Mouse (Mus musculus) neural tube, embryonic 10.5 days (tissue): ENCODE measurements around the gene Ago3.
A peak's percentile ranks its signal among the peaks of the same experiment; 100 is the strongest.

Source experiments
- DNase-seq: peaks from one replicate; pipeline ENCODE4 v3.0.0-alpha.2; 2017; ENCODE audit warnings: low spot score; ENCODE audit errors: extremely low spot score

Ago3 gene

DNA sequence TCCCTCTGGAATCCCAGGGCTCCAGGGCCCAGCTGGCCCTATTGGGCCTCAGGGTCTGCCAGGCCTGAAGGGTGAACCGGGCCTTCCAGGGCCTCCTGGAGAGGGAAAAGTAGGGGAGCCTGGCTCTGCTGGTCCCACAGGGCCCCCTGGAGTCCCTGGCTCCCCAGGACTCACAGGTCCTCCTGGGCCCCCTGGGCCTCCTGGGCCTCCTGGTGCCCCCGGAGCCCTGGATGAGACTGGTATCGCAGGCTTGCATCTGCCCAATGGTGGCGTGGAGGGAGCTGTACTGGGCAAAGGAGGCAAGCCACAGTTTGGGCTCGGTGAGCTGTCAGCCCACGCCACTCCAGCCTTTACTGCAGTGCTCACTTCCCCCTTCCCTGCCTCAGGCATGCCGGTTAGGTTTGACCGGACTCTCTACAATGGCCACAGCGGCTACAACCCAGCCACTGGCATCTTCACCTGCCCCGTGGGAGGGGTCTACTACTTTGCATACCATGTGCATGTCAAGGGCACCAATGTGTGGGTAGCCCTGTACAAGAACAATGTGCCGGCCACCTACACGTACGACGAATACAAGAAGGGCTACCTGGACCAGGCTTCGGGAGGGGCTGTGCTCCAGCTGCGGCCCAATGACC lies 117.7 kb downstream of the Ago3 start:
- DNase-seq, result no peak

DNA sequence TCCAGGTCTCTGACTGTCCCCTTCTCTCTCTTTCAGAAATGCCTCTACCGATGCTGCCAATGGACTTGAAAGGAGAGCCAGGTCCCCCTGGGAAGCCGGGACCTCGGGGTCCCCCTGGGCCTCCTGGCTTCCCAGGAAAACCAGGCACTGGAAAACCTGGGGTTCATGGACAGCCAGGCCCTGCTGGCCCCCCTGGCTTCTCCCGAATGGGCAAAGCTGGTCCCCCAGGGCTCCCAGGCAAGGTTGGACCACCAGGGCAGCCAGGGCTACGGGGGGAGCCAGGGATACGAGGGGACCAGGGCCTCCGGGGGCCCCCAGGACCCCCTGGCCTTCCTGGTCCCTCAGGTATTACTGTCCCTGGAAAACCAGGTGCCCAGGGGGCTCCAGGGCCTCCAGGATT lies 119.0 kb downstream of the Ago3 start:
- no peak for DNase-seq

DNA sequence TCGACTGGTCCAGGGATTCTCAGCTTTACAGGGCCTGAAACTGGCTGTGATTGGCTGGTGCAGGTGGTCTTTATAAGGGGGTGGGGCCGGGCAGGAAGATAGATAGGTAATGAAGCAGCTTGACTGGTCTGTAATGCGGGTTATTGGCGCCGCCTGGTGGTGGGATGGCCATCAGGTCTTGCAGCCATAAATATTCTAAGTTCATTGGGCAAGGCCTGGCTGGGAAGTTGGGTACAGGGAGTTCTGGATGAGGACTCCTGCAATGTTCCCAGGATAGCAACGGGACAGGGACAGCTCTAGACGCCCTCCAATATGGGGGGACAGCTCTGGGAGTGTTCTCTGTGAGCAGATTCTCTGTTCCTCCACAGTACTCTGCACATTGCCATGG lies 119.4 kb downstream of the Ago3 start:
- peak; percentile 97 for DNase-seq

DNA sequence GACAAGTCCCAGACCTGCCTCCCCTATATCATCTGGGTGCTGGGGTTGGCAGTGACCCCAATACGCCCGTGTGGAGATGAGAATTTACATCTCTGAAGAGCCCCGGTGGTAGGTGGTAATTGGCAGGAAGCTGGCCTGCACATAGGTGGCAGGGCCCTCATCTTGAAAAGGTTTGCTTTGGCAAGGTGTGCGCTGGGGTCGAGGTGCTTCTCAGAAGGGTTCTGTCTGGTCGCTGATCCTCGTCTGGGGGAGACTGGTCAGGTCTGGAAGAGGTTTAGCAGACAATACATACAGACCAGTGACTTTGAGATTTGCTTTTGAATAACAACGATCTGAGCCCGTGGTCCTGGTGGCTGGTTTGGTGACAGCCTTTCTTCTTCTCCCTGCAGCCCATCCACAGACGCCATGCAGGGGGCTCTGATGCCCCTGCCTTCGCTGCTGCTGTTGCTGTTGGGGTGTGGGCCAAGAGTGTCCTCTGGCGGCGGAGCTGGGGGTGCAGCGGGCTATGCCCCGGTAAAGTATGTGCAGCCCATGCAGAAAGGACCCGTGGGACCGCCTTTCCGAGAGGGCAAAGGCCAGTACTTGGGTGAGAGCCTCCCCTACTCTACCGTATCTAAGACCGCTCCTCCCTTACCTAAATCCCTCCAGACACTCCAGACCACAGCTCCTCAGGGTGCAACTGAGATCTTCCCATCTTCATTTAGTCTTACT lies 120.0 kb downstream of the Ago3 start:
- DNase-seq, result no peak

DNA sequence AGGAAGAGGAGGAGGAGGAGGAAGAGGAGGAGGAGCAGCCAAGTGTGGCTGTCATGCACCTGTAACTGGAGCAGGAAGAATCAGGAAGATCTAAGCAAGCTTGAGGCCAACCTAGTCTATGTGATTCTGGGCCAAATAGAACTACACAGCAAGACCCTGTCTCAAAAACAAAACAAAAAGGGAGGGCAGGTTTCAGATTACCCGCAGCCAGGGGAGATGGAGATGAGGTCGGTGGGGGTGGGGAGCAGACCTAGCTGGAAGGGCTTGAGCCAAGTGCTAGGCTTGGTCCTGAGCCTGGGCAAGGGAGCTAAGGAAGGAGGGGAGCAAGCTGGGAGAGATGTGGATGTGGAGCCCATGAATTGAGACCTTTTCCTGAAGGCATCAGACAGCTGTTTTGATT lies 122.5 kb downstream of the Ago3 start:
- no peak for DNase-seq

DNA sequence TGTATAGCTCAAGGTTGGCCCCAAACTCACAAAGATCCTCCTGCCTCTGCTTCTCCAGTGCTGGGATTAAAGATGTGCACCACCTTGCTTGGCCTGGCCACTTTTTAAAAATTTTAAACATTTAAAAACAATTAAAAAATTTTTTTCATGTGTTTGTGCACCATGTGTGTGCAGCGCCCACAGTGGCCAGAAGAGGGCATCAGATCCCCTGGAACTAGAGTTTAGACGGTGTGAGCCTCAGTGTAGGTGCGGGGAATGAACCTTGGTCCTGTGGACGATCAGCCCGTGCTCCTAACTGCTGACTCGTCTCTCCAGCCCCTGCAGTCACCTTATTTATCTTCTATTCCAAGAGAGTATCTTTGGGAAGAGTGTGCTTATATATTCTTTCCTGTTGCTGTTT lies 123.3 kb downstream of the Ago3 start:
- no peak for DNase-seq

DNA sequence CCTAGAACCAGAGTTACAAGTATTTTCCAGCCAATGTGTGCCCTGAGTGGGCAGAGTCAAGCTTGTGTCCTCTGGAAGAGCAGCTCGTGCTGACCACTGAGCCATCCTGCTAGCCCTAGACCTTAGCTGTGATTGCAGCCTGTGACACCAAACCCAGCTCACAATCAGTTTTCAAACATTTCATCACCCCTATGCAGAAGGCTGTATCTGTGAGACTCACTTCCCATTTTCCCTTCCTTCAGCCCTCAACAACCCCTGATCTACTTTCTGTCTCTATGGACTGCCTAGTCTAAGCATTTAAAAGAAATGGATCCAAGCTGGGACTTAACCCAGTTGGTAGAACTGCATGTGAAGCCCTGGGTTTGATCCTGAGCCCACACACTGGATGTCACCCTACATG lies 123.9 kb downstream of the Ago3 start:
- DNase-seq, result no peak

DNA sequence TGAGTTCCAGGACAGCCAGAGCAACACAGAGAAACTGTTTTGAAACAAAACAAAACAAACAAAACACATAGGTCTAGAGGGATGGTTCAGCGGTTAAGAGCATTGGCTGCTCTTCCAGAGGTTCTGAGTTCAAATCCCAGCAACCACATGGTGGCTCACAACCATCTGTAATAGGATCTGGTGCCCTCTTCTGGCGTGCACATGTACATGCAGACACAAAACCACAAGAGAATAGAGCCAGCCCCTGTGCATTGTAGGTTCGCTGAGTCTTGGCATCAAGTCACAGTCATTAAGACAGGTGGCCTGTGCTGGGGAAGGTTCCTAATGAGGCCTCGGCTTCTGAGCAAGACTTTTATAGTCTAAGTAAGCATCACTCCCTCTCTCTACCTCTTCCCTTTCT lies 125.5 kb downstream of the Ago3 start:
- DNase-seq, result no peak

DNA sequence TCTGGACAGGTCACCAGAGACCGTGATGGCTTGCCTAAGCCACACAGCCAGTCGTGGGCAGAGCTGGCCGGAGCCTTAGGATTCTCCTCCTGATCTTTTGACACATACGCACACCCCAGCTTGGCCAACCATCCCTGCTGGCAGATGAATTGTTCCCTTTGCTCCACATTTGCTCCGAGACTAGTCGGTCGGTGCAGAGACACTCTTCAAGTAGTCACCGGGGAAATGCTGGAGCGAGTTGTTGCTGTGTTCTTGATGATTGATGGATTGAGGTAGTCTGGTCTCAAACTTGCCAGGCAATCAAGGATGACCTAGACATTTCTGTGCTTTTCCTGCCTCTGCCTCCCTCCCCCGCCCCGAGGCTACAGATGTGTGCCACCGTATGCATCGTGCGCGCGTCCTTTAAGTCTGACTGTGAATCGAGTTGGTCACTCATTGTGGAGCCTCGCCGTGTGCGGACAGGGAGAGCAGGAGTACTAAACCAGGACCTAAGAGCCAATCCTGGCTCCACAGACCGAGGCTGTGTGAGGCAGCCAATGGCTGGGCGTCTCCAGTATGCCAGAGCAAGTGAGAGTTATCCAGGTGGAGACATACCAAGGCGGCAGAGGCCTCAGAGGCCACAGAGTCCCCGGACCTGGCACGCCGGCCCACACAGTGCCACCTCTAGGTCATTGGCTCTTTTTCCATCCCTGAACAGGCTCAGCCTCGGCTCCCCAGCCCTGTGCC lies 127.6 kb downstream of the Ago3 start:
- DNase-seq, result peak; percentile 41

DNA sequence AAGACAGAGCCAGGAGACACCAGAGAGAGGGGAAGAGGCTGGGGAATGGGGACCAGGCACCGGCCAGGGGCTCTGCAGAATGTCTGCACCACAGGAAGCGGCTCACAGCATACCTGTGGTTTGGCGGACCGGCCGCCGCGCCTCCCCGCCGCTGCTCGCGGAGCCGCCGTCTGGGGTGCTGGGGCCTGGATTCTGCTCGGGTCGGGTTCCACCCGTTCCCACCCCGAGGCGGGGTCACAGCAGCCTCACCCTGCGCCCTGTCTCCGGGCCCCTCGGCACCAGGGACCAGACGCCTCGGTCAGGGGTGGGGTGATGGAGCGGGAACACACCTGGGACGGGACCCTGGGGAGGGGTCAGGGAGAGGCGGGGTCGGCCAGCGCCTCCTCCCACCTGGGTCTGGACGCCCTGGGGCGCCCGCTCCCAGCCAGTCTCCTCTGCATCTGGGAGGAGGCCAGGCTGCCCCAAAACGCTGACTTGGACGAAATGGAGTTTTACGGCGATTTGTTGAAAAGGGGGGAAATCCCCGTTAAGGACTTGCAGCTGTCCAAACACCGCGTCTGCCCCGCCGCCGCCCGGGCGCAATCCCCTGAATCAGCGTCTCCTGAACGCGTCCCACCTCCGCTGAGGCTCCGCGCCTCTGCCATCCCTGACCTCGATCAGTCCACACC lies 128.3 kb downstream of the Ago3 start:
- DNase-seq, result peak; percentile 54

DNA sequence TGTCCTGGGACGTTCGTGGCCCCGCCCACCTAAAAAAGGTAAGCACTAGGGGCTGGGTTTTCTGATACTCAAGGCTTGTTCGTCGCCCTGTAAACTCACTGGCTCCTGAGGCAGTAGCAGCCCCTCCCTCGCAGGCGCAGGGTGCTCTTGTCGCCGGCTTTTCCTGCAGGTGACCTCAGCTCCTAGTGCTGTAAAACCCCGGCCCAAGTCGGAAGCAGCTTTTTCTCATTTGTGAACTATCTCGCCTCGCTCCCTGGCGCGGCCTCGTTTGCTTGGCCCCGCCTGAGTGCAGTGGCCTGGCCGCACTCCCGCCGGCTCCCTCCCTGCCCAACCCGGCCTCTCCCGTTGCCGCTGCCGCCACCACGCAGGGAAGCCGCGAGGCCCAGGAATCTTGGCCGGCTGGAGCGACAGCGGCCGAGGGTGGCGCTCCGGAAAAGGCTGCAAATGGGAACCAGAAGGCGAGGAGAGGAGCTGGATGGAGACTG lies 132.7 kb downstream of the Ago3 start:
- peak; percentile 69 for DNase-seq

DNA sequence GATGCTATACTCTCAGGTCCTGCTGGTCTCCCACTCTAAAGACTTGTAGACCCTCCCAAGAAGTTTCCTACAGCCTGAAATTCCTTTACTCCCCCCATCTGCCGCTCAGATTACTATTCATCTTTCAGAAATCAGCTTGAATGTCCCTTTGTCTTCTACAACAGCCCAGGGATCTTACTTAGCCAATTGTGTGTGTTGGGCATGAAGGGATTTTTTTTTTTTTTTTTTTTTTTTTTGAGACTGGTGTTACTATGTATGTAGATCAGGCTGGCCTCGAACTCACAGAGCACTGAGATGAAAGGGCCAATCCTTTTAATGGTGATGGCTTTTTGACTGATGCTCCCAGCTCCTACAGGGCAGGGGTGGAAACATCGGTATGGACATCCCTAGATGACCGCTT lies 133.4 kb downstream of the Ago3 start:
- no peak for DNase-seq

DNA sequence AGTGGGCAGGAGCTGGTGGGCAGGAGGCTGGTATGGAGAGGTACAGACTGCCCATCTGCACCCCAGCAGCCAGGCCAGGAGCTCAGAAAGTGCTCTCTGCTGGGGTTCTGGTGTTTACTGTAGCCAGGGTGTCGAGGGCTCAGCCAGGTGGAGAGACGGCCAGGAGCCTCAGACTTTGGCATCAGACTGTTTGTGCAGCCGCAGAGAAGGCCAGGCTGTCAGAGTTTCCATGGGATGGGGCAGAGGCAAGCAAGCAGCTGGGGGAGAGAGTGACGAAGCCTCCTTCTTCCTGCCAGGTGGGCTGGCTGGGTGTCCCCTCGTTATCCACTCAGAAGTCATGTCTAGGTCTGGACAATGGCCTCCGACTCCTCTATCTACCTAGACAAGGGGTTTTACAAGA lies 134.2 kb downstream of the Ago3 start:
- no peak for DNase-seq

DNA sequence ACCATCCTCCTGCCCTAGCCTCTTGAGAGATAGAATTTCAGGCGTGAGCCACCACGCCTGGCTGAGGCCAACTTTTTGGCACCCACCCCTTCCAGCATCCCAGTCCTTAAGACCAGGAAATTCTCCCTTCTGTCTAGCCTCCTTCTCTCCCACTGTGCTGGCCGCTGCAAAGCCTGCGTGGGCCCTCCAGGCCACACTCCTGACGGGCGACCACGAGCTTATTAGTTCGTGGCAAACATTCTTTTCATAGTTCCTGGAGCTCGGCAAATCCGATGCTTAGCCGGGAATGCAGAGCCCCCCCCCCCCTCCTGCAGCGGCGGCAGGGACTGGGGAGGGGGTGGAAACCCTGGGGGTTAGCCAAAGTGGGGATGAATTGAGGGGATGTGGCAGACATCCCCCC lies 138.2 kb downstream of the Ago3 start:
- DNase-seq, result no peak

DNA sequence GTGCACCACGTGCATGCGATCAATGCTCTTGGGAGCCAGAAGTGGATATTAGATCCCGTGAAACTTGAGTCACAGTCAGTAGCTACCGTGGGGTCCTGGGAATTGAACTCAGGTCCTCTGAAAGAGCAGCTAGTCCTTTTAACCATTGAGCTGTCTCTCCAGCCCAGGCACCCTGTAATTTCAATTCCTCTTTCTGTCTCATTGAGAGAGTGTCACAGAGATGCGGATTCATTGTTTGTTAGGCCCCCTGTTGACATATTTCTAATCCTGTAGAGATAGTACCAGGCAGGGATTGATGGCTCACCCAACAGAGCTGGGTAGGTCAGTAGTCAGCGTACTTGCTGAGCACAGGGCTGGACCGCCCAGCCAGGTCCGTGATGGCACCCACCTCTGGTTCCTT lies 139.0 kb downstream of the Ago3 start:
- DNase-seq, result no peak

DNA sequence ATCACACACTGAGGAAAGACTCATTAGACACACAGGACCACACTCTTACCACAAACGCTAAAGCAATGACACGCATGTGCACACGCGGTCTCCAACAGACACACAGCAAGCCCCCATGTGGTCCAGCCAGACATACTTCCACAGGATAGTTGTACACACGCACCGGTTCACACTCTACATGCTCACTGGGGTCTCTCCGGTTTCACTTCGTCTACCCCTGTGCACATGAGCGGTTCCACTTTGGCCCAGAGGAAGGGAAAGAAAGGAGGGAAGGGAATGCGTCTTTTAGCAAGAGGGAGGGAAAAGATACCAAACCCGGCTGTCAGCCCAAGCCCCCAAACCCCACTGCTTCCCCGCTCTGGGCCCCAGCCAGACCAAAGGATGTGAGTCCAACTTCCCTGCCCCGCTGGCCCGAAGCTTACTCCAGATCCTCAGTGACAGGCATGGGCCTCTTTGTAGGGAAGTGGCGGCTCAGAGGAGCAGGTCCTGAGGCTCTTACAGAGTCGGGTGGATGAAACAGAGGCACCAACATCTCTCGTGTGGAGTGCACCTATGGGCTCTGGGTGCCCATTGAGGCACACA lies 141.2 kb downstream of the Ago3 start:
- DNase-seq, result no peak

DNA sequence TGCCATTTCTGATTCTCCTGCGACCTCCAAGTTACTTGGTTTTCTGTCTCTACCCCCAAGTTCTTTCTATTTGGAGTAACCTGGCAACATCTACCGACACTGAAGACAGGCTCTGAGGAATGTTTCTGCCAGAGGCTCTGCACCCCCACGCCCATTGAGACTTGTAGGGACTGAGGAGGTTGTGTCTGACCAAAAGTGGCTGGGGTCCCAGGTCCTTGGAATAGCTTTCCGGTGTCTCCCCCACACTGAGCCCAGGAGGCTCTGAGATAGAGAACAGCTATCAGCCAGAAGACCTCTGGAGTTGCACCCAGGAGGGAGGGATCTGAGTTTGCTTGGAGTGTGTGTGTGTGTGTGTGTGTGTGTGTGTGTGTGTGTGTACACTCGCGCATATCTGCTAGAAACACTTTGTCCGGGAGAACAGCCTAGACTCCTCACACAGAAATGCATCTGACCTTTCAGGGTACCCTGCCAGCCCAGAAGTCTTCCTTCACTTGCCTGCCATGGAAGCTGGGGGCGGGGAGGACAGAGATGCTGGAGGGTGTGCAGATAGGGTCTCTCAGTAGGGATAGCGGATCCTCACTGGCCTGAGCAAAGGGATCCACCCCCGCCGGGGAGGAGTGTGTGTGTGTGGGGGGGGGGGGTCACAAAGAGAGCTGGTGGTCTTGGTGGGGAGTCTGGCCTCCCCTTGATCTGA lies 141.9 kb downstream of the Ago3 start:
- no peak for DNase-seq

DNA sequence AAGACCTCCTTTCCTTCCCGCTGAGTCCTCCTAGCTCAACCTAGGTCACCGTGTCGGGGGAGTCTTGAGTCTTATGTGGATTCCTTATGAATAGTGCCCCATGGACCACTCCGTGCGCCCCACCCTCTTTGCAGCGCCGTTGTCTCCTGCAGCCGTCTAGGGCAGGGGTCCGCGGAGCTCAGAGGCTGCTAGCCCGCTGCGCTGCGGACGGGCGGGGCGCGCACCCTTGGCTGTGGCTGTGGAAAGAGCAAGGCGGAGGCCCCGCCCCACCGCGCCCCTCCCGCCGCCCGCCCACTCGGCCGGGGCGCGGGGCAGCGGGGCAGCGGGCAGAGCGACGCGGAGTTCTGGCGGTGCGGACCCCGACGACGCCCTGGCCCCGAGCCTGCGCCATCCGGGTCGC lies 142.9 kb downstream of the Ago3 start, which contains the start of gene Col8a2:
Col8a2 (plus strand) TSS at position 302 of the 400 bp plus-strand sequence.
- DNase-seq, result peak; percentile 45

DNA sequence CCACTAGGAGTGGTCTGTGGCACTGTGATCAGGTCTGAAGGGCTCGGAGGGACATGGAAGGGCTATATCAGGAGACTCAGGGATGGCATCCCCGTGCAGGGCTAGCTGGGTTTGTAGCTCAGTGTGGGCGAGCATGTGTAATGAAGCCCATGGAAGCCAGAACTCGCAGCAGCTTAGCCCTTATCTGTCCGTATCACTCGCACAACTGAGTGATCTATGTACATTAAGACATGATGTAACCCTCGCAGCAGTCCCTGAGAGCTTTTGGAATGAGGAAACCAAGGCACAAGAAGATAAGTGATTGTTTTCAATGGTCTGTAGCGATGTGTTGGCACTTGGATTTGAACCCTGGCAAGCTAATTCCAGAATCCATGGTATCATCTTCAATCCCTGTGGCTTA lies 145.8 kb downstream of the Ago3 start:
- DNase-seq, result no peak

DNA sequence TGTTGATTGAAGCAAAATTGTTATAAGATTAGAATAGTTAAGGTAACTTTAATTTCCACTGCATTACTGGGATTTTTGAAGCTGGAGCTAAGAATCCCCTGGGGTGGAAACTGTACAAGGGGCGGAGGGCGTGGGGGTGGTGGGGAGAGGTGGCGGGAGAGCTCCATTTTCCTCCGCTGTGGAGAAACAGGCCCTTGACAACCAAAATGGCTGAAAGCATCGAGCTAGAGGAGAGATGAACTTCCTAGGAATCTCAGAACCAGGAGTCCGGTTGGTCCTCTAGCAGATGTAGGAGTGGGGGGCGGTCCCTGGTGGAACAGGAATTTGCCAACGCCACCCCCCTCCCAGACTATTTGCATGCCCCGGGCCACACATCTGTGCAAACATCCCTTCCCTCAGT lies 147.7 kb downstream of the Ago3 start:
- DNase-seq, result no peak
